Mouse (Mus musculus): ENCODE results near the gene Polr2f. TPM values are rescaled to one million over a fixed set of nuclear protein-coding genes. Genes with fewer than 3 reads are reported as not detected.
A peak's percentile ranks its signal among the peaks of the same experiment; 100 is the strongest.

The Polr2f gene
- total RNA-seq, 2 experiments from 2014 or later = 132 to 146 TPM

DNA sequence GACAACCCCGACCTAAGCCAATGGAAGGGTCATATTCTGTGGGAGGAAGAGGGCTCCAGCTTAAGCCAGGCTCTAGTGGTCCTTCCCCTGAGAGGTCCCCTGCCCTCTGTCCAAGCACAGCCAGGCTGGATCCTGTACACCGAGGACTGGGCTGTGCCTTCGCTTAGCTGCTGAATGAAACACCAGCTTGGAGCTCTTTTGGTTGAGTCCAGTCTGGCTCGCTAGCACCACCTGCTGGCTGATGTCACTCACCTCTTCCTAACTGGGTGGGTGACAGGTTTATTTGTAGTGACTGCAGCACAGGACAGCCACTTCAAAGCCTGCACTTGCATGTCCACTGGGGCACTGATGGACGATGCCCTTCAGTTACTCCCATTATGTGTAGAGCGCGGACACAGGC lies 7.7 kb downstream of the Polr2f start:
- peak; percentile 82 to 89 for DNase-seq
- intact Hi-C loops (cut with DNase I) = loop anchor here (1.0 to 2.0 kb wide), 3 partner anchors 22 to 110 kb away; no protein-coding TSS in a partner anchor

DNA sequence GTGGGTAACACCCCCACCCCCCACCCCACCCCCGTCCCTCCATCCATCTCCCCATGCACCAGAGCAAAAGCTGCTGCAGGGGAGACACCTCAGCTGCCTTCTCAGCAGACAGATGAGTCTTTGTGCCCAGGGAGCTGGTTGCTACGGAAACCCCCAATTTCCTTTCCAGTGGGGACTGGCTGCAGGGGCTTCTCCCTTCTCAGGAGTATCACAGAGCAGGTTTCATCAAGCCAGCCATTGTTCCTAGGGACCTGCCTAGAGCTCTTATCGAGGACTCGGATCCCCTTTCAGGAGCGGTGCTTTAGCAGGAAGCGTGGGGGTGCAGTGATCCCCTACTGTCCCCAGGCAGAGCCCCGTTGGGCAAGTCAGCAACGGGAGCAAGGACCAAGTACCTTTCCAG lies 11.1 kb downstream of the Polr2f start:
- intact Hi-C loops (cut with DNase I) = no loop called here
- DNase-seq = no peak

DNA sequence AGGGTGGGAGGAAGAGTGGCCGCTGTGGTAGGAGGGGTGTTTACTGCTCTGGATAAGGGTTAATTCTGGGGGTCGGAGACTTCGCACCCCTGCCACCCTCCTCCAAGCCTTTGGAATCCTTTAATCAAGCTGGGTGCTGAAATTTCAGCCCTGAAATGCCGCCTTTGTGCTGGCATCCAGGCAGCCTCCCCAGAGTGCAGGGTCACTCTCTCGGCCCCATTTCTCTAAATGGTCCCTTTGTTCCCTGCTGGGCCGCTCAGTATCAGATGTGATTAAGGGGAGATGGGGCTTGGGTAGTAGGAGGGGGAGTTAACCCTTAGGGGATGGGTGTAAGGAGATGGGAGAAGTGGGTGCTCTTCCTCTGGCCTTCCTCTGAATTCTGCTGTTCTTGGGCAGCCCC lies 11.9 kb downstream of the Polr2f start:
- intact Hi-C loops (cut with DNase I) = no loop called here

DNA sequence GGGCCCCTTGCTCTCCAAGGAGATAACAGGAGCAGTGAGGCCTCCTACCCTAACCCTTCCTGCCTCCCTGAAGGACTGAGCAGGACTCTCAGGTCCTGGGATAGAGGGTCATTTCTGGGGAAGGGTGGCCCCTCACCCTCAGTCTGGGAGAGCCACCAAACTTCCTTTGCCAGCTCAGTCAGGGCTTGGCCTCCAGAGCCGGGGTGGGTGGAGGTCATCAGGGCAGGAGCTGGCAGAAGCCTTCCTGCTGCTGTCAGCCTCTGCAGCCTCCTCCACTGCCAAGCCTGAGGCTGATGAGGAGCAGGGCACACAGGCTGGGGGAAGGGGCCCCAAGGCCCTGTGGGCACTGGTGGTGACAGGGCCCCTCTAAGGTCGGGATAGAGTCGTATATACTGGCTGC lies 14.8 kb downstream of the Polr2f start:
- DNase-seq = no peak

More for the DNA sequence above, 11.9 kb downstream of the Polr2f start:
- no peak for DNase-seq

DNA sequence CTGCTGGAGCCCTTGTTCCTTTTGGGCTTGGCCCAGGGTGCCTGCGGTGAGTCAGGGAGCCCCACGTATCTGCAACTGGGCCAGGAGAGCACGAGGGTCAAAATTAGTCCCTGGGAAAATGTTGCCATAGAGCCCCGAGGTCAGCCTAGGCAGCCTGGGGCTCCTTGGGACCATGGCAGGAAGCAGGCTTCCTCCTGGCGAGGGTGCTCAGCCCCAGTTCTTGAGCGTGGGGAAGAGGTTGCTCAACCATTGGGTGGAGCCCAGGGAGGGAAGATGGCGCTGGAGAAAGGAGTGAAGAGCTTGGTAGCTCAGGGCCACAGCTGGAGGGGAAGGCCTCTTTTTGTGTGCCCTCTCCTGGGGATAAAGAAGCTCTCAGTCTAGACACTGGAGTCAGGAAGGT lies 21.5 kb downstream of the Polr2f start:
- intact Hi-C loops (cut with DNase I) = no loop called here
- no peak for DNase-seq

More for the DNA sequence above, 14.8 kb downstream of the Polr2f start:
- intact Hi-C loops (cut with DNase I) = no loop called here

DNA sequence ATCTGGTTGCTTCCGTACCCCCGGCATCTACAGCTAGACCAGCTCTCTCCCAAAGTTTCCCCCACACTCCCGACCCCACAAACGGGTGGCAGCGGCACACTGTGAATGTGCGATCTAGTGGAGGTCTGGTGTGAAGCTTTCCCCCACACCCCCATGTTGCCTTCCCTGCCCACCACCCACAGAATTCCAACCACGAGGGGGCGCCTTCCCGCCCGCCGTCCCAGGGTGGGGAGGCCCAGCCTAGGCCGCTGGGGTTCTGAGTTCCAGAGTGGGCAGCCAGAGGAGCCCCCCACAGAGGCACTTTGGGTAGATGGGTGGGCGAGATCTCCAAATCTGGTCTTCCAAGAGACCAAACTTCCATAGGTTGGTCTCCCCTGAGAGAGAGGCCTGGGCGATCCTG lies 22.0 kb downstream of the Polr2f start:
- no peak for DNase-seq
- intact Hi-C loops (cut with DNase I) = no loop called here

DNA sequence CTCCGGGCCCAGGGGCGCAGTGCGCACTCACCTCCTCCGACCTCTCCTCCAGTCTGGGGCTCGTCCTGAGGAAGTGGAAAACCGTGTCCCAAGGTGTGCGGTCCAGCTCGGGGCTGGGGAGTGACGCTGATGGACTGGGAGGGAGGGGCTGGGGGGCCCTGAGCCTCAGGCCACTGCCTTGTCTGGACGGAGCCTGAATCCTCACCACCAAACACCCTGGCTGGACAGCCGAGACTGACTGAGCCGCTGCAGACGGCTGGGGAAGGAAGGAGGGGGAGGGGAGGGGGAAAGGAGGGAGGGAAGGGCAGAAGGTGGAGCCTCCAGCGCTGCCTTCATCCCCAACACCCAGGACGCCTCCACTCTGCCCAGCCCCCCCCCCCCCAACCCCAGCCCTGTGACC lies 23.4 kb downstream of the Polr2f start:
- intact Hi-C loops (cut with DNase I) = no loop called here
- DNase-seq = no peak

DNA sequence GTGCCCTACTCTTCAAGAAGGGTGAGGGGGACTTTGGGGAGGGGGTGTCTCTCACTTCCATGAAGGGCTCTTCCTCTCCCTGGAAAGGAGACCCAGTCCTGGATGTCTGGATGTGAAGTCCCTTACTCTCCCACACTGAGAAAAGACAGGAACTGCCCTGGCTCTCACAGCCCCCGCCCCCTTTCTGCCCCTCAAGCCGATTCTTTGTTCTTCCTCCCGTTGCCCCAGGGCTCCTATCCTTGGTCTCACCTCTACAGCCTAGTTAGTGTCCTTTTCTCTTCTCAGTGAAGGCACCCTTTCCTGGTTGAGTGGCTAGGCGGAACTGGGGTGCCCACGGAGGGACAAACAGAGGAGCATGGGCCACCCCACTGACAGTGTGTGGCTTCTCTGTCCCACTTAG lies 24.3 kb downstream of the Polr2f start, which contains the start of gene Sox10:
Sox10 (minus strand) TSS at position 101 of the 400 bp plus-strand sequence.
- intact Hi-C loops (cut with DNase I) = no loop called here

DNA sequence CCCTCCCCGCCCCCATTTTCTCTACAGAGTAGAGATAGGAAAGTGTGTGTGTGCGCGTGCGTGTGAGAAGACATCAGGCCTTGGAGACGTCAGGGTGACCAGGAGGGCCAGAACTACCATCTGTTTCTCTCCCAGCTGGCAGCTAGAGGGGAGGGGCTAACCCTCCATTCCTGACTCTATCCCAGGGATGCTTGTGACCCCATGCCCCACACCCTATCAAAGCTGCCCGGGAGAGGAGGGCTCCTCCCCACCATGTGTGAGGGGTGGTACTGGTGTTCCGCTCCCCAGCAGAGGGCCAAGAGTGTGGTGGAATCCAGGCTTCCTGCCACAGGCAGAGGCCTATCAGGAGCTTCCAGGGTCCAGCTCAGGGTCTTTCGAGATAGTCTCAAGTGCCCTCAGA lies 25.9 kb downstream of the Polr2f start:
- intact Hi-C loops (cut with DNase I) = no loop called here
- DNase-seq = no peak

More for the DNA sequence above, 24.3 kb downstream of the Polr2f start, which contains the start of gene Sox10:
- no peak for DNase-seq

DNA sequence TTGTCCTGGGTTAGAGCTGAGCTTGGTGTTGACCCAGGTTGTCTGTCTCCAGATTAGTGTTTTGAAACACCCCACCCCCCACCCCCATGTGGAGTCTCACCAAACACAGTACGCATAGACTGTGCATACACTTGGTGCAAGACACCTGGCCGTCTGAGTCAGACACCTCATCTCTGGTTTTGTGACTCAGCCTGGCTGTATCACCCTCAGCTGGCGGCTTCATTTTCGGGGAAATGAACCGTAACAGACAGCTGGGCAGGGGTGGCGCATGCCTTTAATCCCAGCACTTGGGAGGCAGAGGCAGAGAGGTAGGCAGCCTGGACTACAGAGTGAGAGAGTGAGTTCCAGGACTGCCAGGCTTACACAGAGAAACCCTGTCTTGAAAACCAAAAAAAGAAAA lies 36.1 kb downstream of the Polr2f start:
- intact Hi-C loops (cut with DNase I) = no loop called here
- no peak for DNase-seq

DNA sequence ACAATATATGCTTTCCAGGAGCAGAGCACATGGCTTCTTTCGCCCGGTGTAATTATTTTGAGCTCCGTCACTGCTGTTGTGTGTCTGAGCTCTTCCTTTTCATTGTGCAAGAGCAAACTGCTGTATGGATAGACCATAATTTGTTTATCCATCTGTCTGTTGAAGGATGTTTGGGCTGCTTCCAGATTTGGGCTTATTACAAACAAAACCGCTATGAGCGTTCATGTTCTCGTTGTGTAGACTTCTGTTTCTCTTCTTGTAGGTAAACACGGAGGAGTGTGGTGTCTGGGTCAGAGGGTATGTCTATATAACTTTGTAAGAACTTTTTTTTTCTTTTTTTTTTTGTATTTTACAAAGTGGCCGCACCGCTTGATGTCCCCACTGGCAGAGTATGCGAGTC lies 44.4 kb downstream of the Polr2f start:
- DNase-seq = no peak
- intact Hi-C loops (cut with DNase I) = no loop called here

DNA sequence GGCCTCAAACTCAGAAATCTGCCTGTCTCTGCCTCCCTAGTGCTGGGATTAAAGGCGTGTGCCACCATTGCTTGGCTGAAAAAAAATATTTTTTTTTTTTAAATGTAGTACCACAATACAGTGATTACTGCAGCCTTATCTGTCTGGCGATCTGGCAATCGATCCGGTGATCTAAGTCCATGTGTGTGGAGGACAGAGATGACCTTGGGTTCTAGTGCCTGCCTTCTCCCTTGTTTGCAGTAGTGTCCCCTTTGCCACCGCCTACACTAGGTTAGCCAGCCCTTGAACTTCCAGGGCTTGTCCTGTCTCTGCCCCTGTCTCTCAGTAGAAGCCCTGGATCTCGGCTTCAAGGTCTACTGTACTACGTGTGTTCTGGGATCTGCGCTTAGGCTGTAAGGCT lies 47.0 kb downstream of the Polr2f start:
- intact Hi-C loops (cut with DNase I) = no loop called here
- no peak for DNase-seq

DNA sequence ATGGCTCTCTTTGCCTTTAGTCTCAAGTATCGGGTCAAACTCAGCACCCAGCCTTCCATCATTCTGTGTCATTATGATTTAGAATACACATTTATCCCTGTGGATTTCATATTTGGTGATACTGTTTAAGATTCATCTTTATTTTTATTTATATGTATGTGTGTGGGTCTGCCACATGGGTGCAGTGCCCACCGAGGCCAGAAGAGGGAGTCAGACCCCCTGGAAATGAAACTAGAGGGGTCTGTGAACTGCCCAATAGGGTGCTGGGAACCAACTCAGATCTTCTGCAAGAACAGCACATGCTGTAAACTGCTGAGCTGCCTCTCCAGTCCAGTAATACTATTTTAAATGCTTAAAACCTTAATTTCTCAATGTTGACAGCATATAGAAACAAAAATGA lies 50.6 kb downstream of the Polr2f start:
- intact Hi-C loops (cut with DNase I) = no loop called here
- DNase-seq = no peak

DNA sequence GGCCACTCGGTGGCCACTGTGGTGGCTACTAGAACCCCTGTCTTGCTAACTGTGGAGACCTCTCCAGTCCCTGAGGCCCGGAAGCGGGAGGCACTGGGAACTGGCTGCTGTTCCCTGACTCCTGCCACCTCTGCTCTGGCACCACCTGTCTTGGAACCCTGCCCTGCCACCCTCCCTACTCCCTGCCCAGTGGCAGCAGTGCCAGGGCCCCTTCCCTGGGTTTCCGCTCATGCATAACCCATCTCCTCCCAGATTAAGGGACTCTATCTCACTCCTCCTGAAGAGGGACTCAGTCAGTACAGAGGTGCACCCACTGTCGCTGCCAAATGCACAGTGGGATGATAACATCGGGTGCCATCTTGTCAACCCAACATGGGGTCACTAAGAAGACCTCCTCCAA lies 51.6 kb downstream of the Polr2f start:
- intact Hi-C loops (cut with DNase I) = no loop called here
- DNase-seq = no peak

DNA sequence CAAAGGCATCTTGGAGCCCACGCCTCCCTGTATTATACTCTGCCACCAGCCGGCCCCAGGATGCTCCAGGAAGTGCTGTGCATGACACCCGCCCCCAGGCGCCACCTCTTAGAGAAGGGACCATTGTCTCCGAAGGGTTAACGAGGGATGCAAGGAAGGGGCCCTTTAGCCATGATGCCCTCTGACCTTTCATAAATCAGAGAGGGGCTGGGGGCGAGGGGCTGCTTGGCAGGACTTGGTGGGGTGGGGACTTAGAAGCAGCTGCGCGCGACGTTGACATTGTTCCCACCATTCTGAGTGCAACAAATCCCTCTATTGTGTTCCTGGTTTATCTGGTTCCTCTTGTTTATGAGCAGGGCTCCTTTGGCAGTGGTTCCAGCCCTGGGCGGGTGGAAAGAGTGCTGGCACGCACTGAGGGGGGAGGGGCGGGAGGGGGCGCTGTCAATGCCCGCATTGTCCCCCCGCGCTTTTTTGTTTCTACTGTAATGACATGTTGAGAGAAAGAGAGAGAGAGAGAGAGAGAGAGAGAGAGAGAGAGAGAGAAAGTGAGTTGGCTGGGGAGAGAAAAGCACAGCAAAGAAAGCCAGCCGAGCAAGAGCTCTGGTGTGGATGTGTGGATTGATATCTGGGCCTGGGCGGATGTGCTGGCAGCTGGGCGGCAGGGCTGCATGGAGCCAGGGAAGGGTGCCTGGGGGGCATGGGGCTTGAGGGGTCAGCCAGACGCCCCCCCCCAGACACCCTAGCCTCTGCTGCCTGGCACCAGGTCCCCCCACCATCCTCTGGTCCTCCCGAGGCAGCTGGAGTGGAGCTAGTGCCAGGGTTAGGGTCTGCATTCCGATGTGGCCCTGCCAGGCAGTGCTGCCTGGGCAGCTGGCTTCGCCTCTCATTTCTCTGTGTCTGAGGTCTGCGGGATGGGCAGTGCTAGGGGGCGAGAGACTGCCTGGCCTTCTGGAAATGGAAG lies 52.4 kb downstream of the Polr2f start:
- DNase-seq = peak; percentile 28 to 43
- intact Hi-C loops (cut with DNase I) = no loop called here

DNA sequence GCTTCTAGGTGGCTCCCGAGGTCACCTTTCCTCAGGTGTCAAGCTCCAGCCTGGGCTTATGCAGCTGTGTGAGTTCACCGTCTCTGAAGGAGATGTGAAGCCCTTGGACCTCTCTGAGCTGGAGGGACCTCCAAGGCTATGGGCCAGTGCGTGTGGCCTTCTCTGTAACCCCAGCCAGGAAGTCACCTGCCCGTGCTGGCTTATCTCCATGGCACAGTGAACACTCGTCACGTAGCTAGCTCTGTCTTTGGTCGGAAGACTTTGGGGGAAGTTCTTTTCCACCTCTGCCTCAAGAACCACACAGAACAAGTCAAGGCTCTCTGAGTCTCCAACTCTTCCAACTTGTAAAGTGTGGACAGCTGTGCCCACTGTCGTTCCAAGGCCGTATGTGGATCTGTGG lies 53.2 kb downstream of the Polr2f start:
- DNase-seq = no peak
- intact Hi-C loops (cut with DNase I) = no loop called here

DNA sequence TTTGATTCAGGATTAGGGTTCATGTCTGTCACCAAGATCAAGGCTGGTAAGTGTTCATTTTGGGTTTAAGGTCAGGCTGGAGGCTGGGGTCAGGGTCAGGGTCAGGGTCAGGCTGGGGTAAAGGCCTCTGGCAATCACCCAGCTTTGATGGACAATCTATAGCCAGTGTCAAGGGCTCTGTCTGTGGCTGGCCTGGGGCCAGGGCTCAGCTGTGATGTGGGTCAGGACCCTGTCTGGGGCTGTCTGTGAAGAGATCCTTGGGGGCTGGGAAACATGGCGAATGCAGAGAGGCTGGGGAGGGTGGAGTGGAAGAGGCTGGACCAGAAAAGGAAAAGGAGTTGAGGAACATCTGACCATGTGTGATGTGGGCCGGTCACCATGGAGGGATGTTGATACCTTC lies 54.1 kb downstream of the Polr2f start:
- intact Hi-C loops (cut with DNase I) = no loop called here
- no peak for DNase-seq

DNA sequence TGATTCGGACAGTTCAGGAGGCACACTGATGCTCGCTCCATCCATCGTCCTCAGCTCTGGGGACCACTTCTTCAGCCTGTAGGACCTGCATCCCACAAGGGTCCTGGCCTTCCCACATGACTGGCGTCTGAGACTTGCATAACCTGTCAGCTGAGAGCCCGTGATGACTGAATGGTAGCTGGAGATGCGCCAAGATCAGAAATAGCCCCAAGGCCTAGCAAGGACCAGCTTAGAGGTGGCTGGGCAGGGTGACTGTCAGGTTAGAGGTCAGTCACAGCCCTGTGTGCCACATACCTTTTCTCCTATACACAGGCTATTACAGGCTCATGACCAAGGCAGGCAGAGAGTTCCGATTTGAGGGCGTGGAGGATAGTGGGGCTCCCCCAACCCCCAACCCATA lies 54.7 kb downstream of the Polr2f start:
- DNase-seq = peak; percentile 30 to 51
- intact Hi-C loops (cut with DNase I) = no loop called here

DNA sequence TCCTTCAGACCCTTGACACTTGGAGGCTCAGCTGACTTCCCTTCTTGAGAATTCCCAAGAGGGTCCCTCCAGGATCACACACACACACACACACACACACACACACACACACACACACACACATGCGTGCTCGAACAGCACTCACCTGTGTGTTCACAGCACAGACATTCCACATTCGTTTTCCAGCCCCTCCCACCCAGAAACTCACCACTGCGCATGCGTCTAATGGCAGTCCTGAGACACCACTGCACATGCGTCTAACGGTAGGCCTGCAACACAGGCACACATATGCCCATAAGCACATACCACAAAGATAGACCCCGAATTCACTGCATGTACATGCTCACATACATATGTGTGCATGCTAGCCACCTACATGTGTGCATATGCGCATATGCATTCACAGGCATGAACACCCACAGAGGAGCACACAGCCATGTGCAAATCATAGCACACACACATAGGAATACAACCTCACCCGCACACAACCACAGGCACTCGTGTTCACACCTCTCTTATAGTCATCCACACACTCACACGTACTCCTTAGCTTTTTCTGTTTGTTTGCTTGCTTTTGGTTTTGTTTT lies 58.7 kb downstream of the Polr2f start:
- no peak for DNase-seq
- intact Hi-C loops (cut with DNase I) = no loop called here

All from heart, postnatal 36 days (tissue).